Mouse (Mus musculus) CD4-positive, CD25-positive, alpha-beta regulatory T cell (primary cell): ENCODE data around the gene Sorcs2. TPM values are rescaled to one million over a fixed set of nuclear protein-coding genes. Genes with fewer than 3 reads are reported as not detected.

Source experiments
- polyA plus RNA-seq: library from polyadenylated mRNA; unstranded; fragments of 100-300 nt; shearing (Covaris generic); gene quantifications from one replicate; pipeline ENCODE4 v1.2.1, GENCODE M21; 2017

Gene Sorcs2
- polyA plus RNA-seq, result 20.7 TPM

GRCm38 (mm10) chr5:36397837-36398282 lies at the start of gene Sorcs2:
Gene Sorcs2, minus strand, starts transcription at chr5:36398139.

GRCm38 (mm10) chr5:36203916-36204315 lies 194.0 kb downstream of the Sorcs2 start, which contains the start of gene Psapl1:
Gene Psapl1, plus strand, starts transcription at chr5:36204021.

Other genes starting within 250 kb of the Sorcs2 start
- not detected for gene Psapl1, start 194.1 kb downstream of the Sorcs2 start, polyA plus RNA-seq
- gene Grpel1, start 66.9 kb upstream of the Sorcs2 start, polyA plus RNA-seq, result 36.1 TPM
- gene Tada2b, start 86.1 kb upstream of the Sorcs2 start, polyA plus RNA-seq, result 21.4 TPM
- gene Ccdc96, start 86.4 kb upstream of the Sorcs2 start, polyA plus RNA-seq, result 0.08 TPM
- gene Tbc1d14, start 195.1 kb upstream of the Sorcs2 start, polyA plus RNA-seq, result 88.5 TPM